Mouse (Mus musculus): Measurements from ENCODE around the gene Uimc1.

The Uimc1 gene

GRCm38 (mm10) chr13:55047706-55048105 lies 52.4 kb downstream of the Uimc1 start:
- DNase-seq (ENCODE audit: low spot score in 2 of 2) = no peak

DNA sequence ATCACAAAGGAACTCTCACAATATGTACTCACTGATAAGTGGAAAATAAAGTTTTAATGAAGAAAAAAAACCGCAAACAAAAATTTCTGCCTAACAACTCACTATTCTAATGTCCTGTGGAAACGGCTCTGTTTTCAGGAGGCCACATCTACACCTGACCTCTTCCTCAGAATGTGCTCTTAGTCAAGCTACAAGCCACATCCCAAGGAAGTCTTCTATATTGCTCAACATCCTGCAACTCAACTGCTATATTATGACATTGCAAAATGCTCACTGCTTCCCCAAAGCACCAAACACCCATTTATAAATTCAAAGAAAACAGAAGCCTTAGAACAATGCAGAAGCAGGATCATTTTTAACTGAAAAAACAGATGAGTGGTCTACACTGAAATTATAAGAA lies 60.1 kb downstream of the Uimc1 start:
- DNase-seq (ENCODE audit: low spot score in 2 of 2) = no peak

GRCm38 (mm10) chr13:55024215-55024614 lies 75.9 kb downstream of the Uimc1 start:
- no peak for DNase-seq (ENCODE audit: low spot score in 2 of 2)

DNA sequence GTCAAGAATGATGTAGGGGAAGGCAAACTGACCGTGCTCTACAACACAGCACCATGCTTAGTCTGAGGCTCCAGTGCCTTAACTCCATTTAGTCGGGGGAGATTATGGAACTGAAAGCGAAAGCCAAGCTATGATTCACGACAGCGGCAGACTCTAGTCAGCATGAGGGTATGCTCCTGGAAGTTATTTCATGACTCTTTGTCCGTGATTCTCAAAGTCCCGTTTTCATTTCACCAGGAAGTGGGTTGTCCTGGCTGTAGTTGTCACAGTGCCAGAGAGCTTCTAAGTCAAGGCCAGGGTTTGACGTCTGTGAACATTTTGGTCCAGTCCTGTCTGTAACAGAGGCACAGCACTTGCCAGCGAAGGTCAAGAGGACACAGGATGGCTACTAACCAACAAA lies 77.4 kb downstream of the Uimc1 start:
- DNase-seq (ENCODE audit: low spot score in 2 of 2) = no peak

DNA sequence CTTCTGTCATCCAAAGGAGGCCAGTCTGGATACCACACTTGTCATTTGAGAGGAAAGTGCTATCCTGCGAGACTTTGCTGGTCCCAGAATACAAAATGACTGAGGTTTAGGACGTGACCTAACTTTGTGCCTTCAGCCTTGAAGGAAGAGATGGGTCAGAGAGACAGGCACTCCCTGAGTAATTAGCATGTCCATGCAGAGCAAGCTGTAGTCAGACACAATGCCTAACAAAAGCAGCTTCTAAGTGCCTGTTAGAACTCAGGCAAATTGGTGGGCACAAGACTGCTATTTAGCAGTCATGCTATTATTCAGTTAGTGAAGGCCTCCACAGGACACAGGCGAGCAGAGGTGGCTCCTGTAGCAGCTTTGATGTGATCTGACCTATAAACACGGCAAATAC lies 77.8 kb downstream of the Uimc1 start:
- no peak for DNase-seq (ENCODE audit: low spot score in 2 of 2)

- no peak for DNase-seq (ENCODE audit: low spot score in 2 of 2)
Measured at GRCm38 (mm10) chr13:55021194-55021779, 78.8 kb downstream of the Uimc1 start, which contains the start of gene Hk3. Hk3 (minus strand) TSS chr13:55021385.

- no peak for DNase-seq (ENCODE audit: low spot score in 2 of 2)
Measured at GRCm38 (mm10) chr13:55020051-55020450, 80.0 kb downstream of the Uimc1 start.

DNA sequence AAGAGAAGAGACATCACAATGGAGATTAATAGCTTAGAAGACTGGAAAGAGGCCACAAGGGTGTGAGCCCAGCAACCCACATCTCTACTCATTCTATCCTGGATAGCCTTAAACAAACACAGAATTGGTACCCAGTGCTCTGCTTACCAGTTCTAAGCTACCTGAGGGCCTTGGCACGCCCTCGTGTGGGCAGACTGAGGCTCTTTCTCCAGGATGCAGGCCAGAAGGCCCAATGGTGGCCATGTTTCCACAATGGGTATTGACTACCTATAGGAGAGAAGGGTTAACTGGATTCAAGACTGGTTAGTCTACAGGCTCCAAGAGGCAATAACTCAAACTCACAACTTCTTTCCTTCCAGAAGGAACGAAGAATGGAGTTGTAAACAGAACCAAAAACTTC lies 80.9 kb downstream of the Uimc1 start:
- DNase-seq (ENCODE audit: low spot score in 2 of 2) = no peak

DNA sequence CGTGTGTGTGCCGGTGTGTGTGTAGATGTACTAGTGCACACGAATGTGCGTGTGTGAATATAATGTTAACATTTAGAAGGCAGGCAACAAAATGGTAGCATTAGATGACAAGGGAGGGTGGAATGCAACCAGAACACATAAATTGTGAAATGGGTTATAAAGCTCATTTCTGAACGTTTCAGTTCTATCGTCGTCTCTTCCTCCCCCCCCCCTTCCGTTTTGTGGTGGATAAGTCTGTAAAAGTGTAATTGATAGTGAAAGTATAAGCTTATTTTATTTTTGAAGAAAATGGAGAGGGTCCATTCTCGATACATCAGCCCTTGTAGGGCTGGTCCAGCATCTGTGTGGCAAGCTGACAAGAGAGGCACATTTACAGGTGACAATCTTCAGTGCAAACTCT lies 81.4 kb downstream of the Uimc1 start:
- DNase-seq (ENCODE audit: low spot score in 2 of 2) = no peak

DNA sequence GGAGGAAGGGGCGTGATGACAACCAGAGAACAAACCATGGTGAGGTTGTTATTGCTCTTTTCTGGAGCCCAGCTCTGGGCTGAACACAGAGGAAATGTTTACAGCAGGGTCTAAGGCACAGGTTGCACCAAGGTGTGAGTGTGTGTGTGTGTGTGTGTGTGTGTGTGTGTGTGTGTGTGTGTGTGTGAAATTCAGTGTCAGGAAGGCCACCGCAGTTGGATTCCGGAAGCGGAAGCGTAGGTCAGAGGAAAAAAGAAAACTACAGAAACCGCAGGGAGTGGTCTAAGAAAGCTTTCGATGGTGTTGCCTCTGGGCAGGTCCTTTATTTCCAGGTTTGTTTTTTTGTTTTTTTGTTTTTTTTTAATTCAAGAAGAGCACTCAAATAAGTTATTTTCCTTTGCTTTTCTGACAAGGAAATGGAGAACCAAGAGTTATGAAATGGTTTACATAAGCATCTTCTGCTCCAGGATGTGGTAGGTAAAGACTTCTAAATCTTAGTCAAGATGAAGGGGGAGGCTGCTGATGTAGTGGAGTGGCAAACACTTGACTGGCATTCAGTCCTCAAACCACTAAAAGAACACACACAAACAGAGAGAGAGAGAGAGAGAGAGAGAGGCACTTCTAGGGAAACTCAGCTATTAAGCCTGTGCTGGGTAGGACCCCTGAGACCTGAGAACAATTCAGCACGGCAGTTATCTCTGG lies 82.1 kb downstream of the Uimc1 start:
- no peak for DNase-seq (ENCODE audit: low spot score in 2 of 2)

- no peak for DNase-seq (ENCODE audit: low spot score in 2 of 2)
Measured at GRCm38 (mm10) chr13:55017154-55017897, 82.8 kb downstream of the Uimc1 start.

- DNase-seq (ENCODE audit: low spot score in 2 of 2) = no peak
Measured at GRCm38 (mm10) chr13:55014451-55014850, 85.6 kb downstream of the Uimc1 start.

GRCm38 (mm10) chr13:55013702-55014344 lies 86.3 kb downstream of the Uimc1 start:
- DNase-seq (ENCODE audit: low spot score in 2 of 2) = no peak

GRCm38 (mm10) chr13:55011981-55012478 lies 88.1 kb downstream of the Uimc1 start:
- no peak for DNase-seq (ENCODE audit: low spot score in 2 of 2)

DNA sequence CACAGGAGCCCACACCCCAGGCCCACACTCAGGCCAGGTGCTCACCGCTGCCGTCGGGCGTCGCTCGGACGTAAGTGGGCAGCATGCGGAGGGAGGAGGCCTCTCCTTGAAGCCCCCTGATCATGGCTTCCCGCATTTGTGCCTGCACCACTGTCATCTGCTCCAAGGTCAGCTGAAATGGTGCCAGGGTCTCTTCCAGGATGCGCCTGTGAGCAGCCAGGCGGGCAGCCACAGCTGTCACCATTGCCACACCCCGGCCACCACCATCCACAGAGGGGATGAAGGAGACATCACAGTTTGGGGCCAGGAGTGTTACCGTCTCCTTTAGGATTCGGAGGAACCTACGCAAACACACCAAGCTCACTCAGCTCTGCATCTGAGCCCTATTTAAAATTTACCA lies 89.0 kb downstream of the Uimc1 start:
- no peak for DNase-seq (ENCODE audit: low spot score in 2 of 2)

- DNase-seq (ENCODE audit: low spot score in 2 of 2) = no peak
Measured at GRCm38 (mm10) chr13:55008589-55008988, 91.5 kb downstream of the Uimc1 start.

DNA sequence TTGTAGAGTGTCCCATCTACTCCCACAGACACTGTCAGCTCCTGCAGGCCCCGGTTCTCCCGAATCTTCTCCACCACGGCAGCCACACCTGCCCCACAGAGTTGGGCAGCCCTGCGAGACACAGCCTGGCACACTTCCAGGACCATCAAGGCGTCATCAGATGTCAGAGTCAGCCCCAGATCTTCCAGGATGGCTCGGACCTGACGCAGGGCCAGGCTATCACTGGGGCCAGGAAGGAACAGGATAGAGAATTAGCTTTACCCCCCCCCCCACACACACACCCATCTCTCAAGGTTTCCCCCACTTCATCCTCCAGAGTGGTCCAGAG lies 93.7 kb downstream of the Uimc1 start:
- DNase-seq (ENCODE audit: low spot score in 2 of 2) = no peak

GRCm38 (mm10) chr13:55005691-55006414 lies 94.2 kb downstream of the Uimc1 start:
- no peak for DNase-seq (ENCODE audit: low spot score in 2 of 2)

DNA sequence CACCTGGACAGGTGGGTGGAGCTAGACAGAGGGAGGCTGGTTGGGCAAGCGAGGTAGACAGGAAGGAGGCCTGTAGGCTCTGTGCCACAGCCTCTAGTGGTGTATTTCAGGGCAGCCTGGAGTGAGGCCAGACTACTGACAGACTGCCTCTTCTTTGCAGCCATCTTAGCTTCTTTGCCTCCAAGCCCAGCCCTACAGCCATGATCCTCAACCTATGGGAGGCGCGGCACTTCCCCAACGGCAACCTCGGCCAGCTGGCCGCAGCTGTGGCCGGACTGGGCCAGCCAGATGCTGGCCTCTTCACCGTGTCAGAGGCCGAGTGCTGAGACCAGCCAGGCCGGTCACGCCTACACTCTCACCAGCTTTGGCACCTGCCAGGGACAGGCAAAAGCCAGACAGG lies 95.5 kb downstream of the Uimc1 start:
- DNase-seq (ENCODE audit: low spot score in 2 of 2) = no peak

DNA sequence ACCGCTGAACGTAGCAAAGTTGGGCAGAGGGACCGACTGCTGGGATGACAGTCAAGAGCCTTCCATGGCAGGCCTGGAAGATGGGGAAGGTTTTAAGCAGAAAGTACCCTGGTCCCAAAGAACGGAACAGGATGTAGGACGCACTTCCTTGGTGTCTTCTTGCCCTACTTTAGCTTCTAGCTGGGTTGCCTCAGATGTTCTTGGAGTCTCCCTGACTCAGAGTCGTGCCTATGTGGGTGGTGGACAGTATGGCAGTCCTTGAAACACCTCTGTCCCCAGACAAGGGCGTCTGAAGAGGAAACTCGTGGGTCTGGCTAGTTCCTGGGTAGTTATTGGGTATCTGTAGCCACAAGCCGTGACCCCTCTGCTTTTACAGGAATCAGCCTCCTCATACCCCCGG lies 98.0 kb downstream of the Uimc1 start:
- DNase-seq (ENCODE audit: low spot score in 2 of 2) = no peak

DNA sequence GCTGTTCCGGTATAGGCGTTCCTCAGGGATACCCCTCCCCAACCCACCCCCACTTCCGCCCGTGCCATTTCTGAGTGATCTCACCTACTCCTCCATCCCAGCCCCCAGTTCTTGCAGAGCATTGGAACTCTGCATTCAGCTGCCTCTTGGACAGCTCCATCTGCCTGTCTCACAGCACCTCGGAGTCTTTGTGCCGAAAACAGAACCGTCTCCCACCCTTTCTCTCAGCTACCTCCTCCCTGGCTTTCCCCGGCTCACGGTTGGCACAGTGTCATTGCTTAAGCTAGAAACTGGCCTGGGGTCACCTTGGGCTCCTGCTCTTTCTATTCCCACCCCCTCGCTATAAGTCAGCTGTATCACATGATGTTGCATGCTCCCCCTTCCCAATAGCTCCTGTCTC lies 99.7 kb downstream of the Uimc1 start:
- DNase-seq (ENCODE audit: low spot score in 2 of 2) = peak; percentile 47 to 63

- no peak for DNase-seq (ENCODE audit: low spot score in 2 of 2)
Measured at GRCm38 (mm10) chr13:54997568-54997967, 102.5 kb downstream of the Uimc1 start.

All from frontal cortex, postnatal 14 days (tissue).